Mouse (Mus musculus) left cerebral cortex, postnatal 10 days (tissue): Measurements from ENCODE around the gene Lce3f. TPM values are rescaled to one million over a fixed set of nuclear protein-coding genes. Genes with fewer than 3 reads are reported as not detected.

Source experiments
- total RNA-seq, 2 experiments: library from RNA; stranded (reverse); gene quantifications; 2 replicates each; pipeline ENCODE4 v1.2.3; 2021

Gene Lce3f
- total RNA-seq, 2 experiments from 2014 or later = not detected

Other genes with a start within 250 kb of the Lce3f start
- gene Lce1g, start 239.9 kb upstream of the Lce3f start, total RNA-seq = not detected
- not detected for gene Lce1h, start 227.2 kb upstream of the Lce3f start, total RNA-seq
- not detected for gene Lce1i, start 213.3 kb upstream of the Lce3f start, total RNA-seq
- not detected for gene Lce1j, start 201.7 kb upstream of the Lce3f start, total RNA-seq
- not detected for gene Lce1k, start 184.3 kb upstream of the Lce3f start, total RNA-seq
- gene Kprp, start 165.0 kb upstream of the Lce3f start, total RNA-seq = not detected
- gene Lce1l, start 140.9 kb upstream of the Lce3f start, total RNA-seq = not detected
- gene 2310050C09Rik, start 122.0 kb upstream of the Lce3f start, total RNA-seq = not detected
- not detected for gene Lce3a, start 66.0 kb upstream of the Lce3f start, total RNA-seq
- not detected for gene Lce3b, start 59.2 kb upstream of the Lce3f start, total RNA-seq
- gene Lce3c, start 47.7 kb upstream of the Lce3f start, total RNA-seq = not detected
- not detected for gene Lce3d, start 34.8 kb upstream of the Lce3f start, total RNA-seq
- not detected for gene Lce3e, start 25.2 kb upstream of the Lce3f start, total RNA-seq
- gene Crct1, start 23.5 kb downstream of the Lce3f start, total RNA-seq = not detected
- not detected for gene Lce1m, start 26.8 kb downstream of the Lce3f start, total RNA-seq
- not detected for gene Gm4858, start 76.6 kb downstream of the Lce3f start, total RNA-seq
- gene Crnn, start 152.6 kb downstream of the Lce3f start, total RNA-seq = not detected
- gene Flg2, start 205.1 kb downstream of the Lce3f start, total RNA-seq = not detected